Comparison of ENCODE assay signal across 11 mouse cellular contexts in the genomic region with DNA sequence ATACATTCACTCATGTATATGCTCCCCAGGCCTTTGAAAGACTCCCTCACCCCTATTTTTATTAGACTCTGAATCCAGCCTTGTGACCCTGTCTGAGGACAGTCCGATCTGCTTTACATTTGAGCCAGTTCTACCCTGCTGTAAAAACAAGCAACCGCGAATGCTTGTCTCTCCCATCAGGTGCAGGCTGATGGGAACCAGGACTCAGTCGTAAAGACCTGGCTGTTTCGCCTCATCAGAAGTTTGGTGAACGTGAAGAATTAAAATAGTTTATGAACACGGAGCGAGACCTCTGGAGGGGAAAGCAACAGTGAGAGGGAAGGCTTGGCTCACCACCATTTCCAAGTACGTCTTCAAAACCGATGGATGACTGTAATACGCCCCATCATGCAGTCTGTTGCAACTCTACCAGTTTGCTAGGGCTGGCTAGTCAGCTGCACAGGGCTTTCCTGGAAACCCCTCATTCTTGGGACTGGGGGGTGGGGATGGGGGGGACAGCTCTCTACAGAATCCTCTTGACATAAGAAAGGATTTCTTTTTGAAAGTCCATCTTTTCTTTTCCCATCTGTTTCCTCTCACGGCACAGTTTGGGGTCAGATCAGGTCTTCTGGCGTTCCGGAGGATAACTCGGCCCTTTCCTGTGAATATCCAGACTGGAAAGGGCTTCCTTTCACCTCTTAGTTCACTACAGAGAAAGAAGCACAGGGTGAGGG.
DNase-seq lines count a peak whose midpoint lies in the region; ATAC-seq and TF ChIP-seq lines count a peak whose summit lies in the region.
"Had no signal": no experiment of that assay in that cellular context is flagged by ENCODE, and none has a peak within 500 bp of the region (broad histone marks: within the 10 kb centered on the region; RNA-seq: fewer than 3 reads in every experiment).

No protein-coding gene starts in this region.

- WGBS in heart, embryonic 10.5 days = 39% methylated on average over 15 of the region's 15 CpGs
- 24% methylated on average over 15 of the region's 15 CpGs for WGBS in kidney, postnatal 0 days
- 52% methylated on average over 15 of the region's 15 CpGs for WGBS in hindbrain, postnatal 0 days

- H3K4me2 ChIP-seq in kidney, postnatal 0 days (ENCODE audit: low read length) = no peak overlapping the region
- no peak overlapping the region for H3K4me2 ChIP-seq in hindbrain, postnatal 0 days (ENCODE audit: low read depth, low read length)

- no peak for ATAC-seq in kidney, postnatal 0 days (replicated peaks; ENCODE audit: low FRiP score, low read depth)
- ATAC-seq in hindbrain, postnatal 0 days = no peak
- ATAC-seq in erythroid progenitor cell, adult 5-6 weeks (replicated peaks; ENCODE audit: low FRiP score, poor library complexity, severe bottlenecking) = no peak
- ATAC-seq: liver, postnatal 0 days had no signal

- no peak for DNase-seq in heart, embryonic 10.5 days (ENCODE audit: low spot score)
- no peak for DNase-seq in heart, postnatal 14 days
- DNase-seq in brain, embryonic 14.5 days (ENCODE audit: low read depth) = peak; percentile 28
- peak; percentile 81 for DNase-seq in kidney, postnatal 0 days (ENCODE audit: low spot score)
- no peak for DNase-seq in frontal cortex, postnatal 14 days (ENCODE audit: low spot score in 2 of 2)
- DNase-seq in hindbrain, postnatal 0 days (ENCODE audit: low spot score) = no peak
- DNase-seq: cerebellum, adult 8-10 months; liver, postnatal 0 days; thymus, postnatal 14 days had no signal

- H3K27me3 ChIP-seq in heart, embryonic 10.5 days (ENCODE audit: insufficient read depth, poor library complexity, severe bottlenecking) = no peaks in the 10 kb centered on the region
- no peaks in the 10 kb centered on the region for H3K27me3 ChIP-seq in ES-Bruce4 (ENCODE audit: control insufficient read depth, insufficient read depth, low read length, poor library complexity, severe bottlenecking)
- no peaks in the 10 kb centered on the region for H3K27me3 ChIP-seq in kidney, postnatal 0 days (ENCODE audit: insufficient read depth, low read length)
- no peaks in the 10 kb centered on the region for H3K27me3 ChIP-seq in hindbrain, postnatal 0 days (ENCODE audit: insufficient read depth, low read length)

- no peak overlapping the region for H3K4me3 ChIP-seq in heart, embryonic 10.5 days
- H3K4me3 ChIP-seq in ES-Bruce4 (ENCODE audit: low read depth, low read length) = no peak overlapping the region
- no peak overlapping the region for H3K4me3 ChIP-seq in kidney, postnatal 0 days (replicated peaks; ENCODE audit: low read depth, low read length)
- no peak overlapping the region for H3K4me3 ChIP-seq in hindbrain, postnatal 0 days (ENCODE audit: low read length)

- TF ChIP-seq EP300 in ES-Bruce4 (IDR thresholded peaks at IDR 0.05; ENCODE audit: insufficient read depth, low read depth, low read length) = 0 out of 2 replicates have a peak, but pooled peaks have one; percentile 3

- no peak for TF ChIP-seq POLR2A in ES-Bruce4 (IDR thresholded peaks at IDR 0.05; ENCODE audit: insufficient read depth, low read length)
- TF ChIP-seq POLR2A in brain, embryonic 14.5 days (IDR thresholded peaks at IDR 0.05; ENCODE audit: borderline replicate concordance, extremely low read depth, insufficient read depth, insufficient read length, poor library complexity, severe bottlenecking) = no peak

- peak overlapping the region; percentile 77 for H3K27ac ChIP-seq in heart, embryonic 10.5 days
- peak overlapping the region; percentile 29 for H3K27ac ChIP-seq in ES-Bruce4 (ENCODE audit: insufficient read depth, low read length)
- peak overlapping the region; percentile 39 for H3K27ac ChIP-seq in kidney, postnatal 0 days
- no peak overlapping the region for H3K27ac ChIP-seq in hindbrain, postnatal 0 days

- intact Hi-C loops in heart, postnatal 14 days (cut with DNase I) = no loop called here

- no peak overlapping the region for H3K9ac ChIP-seq in ES-Bruce4 (ENCODE audit: low read depth, poor library complexity, severe bottlenecking)
- H3K9ac ChIP-seq in kidney, postnatal 0 days (ENCODE audit: low read depth, low read length) = no peak overlapping the region
- H3K9ac ChIP-seq in hindbrain, postnatal 0 days (replicated peaks; ENCODE audit: low read length) = no peak overlapping the region
- H3K9ac ChIP-seq: liver, postnatal 0 days had no signal

- no peaks in the 10 kb centered on the region for H3K9me3 ChIP-seq in heart, embryonic 10.5 days
- H3K9me3 ChIP-seq in ES-Bruce4 (replicated peaks; ENCODE audit: control insufficient read depth, insufficient read depth, low read length, poor library complexity, severe bottlenecking) = no peaks in the 10 kb centered on the region
- no peaks in the 10 kb centered on the region for H3K9me3 ChIP-seq in kidney, postnatal 0 days (replicated peaks; ENCODE audit: low read length)
- no peaks in the 10 kb centered on the region for H3K9me3 ChIP-seq in hindbrain, postnatal 0 days (ENCODE audit: low read length)

- no peak for TF ChIP-seq CTCF in ES-Bruce4 (IDR thresholded peaks at IDR 0.05; ENCODE audit: low read depth, low read length)
- TF ChIP-seq CTCF in brain, embryonic 14.5 days (IDR thresholded peaks at IDR 0.05; ENCODE audit: borderline replicate concordance, extremely low read depth, insufficient read depth, insufficient read length) = no peak
- no peak for TF ChIP-seq CTCF in kidney, postnatal 0 days (IDR thresholded peaks at IDR 0.05; ENCODE audit: low read depth)
- no peak for TF ChIP-seq CTCF in hindbrain, postnatal 0 days (IDR thresholded peaks at IDR 0.05; ENCODE audit: low read depth)

- peaks cover 42% of the 10 kb centered on the region for H3K4me1 ChIP-seq in heart, embryonic 10.5 days
- H3K4me1 ChIP-seq in ES-Bruce4 (ENCODE audit: control insufficient read depth, insufficient read depth, low read length) = peaks cover 2% of the 10 kb centered on the region
- H3K4me1 ChIP-seq in kidney, postnatal 0 days (replicated peaks; ENCODE audit: insufficient read depth, low read length) = peaks cover 4% of the 10 kb centered on the region; the same call in 1 of the 2 replicates
- no peaks in the 10 kb centered on the region for H3K4me1 ChIP-seq in hindbrain, postnatal 0 days (ENCODE audit: insufficient read depth, low read length)

- H3K36me3 ChIP-seq in heart, embryonic 10.5 days = no peaks in the 10 kb centered on the region
- H3K36me3 ChIP-seq in ES-Bruce4 (ENCODE audit: control insufficient read depth, insufficient read depth, low read length, poor library complexity, severe bottlenecking) = no peaks in the 10 kb centered on the region
- H3K36me3 ChIP-seq in kidney, postnatal 0 days (ENCODE audit: insufficient read depth, low read length) = no peaks in the 10 kb centered on the region
- no peaks in the 10 kb centered on the region for H3K36me3 ChIP-seq in hindbrain, postnatal 0 days (ENCODE audit: insufficient read depth, low read length)

Comparison
In these comparisons a context has a peak if more than half of its experiments do, and no peak if none do; other contexts are left out.
1. DNase-seq: peak in brain, embryonic 14.5 days (single experiment) and kidney, postnatal 0 days (single experiment); none in heart, embryonic 10.5 days (single experiment), heart, postnatal 14 days (0 of 2), frontal cortex, postnatal 14 days (0 of 2) and hindbrain, postnatal 0 days (single experiment).